Mouse (Mus musculus) megakaryocyte, embryonic 14.5 days (primary cell): Measurements from ENCODE around the gene Jarid2.

Experiments used
- FLI1 ChIP-seq: IDR thresholded peaks from 2 replicates; pipeline ENCODE4 v1.6.1; 2012; ENCODE audit warnings: low read length, inconsistent platforms, mixed read lengths
- GATA1 ChIP-seq: IDR thresholded peaks from 3 replicates; pipeline ENCODE4 v1.6.1; 2012; ENCODE audit warnings: mixed read lengths, low read length, inconsistent platforms, borderline replicate concordance

DNA sequence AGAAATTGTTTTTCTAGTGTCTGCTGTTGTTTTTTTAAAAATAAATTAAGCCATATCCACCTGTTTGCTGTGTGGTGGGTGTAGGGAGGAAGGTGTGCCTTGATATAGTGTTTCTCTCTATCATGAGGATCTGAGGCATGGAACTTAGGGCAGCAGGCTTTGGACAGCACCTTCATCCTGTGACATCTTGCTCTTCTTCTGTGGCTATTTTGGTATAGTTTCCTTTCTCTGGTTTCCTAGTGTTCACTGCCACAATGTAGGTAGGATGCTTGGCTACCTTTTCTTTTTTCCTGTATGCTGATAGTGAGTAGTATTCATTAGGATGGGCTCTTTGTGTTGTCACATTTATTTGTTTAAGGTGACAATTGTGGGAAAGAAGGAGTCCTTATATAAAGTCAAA is 69.9 kb downstream of the Jarid2 start:
- TF ChIP-seq GATA1 (no peak), FLI1 (no peak)
